Mouse (Mus musculus): ENCODE data around the gene Ccnd3.
"Not testable (repeated sequence)": the region's sequence is repeated elsewhere in the genome, so short reads cannot be mapped to it uniquely, and the experiment has no call there.

Gene Ccnd3

GRCm38 (mm10) chr17:47482401-47482800 is 22.4 kb upstream of the Ccnd3 start:
- DNase-seq (ENCODE audit: low spot score in 2 of 2): peak in 1 of 2 experiments; percentile 72

- DNase-seq (ENCODE audit: low spot score in 2 of 2): peak in 1 of 2 experiments; percentile 70
Observed at GRCm38 (mm10) chr17:47484241-47484921, 20.5 kb upstream of the Ccnd3 start.

- no peak for DNase-seq (ENCODE audit: low spot score in 2 of 2)
Observed at GRCm38 (mm10) chr17:47484993-47485392, 19.9 kb upstream of the Ccnd3 start.

- DNase-seq (ENCODE audit: low spot score in 2 of 2): no peak
Observed at GRCm38 (mm10) chr17:47485791-47486190, 19.1 kb upstream of the Ccnd3 start.

GRCm38 (mm10) chr17:47490791-47491190 is 14.1 kb upstream of the Ccnd3 start:
- no peak for DNase-seq (ENCODE audit: low spot score in 2 of 2)

GRCm38 (mm10) chr17:47492731-47493130 is 12.1 kb upstream of the Ccnd3 start:
- no peak for DNase-seq (ENCODE audit: low spot score in 2 of 2)

- DNase-seq (ENCODE audit: low spot score in 2 of 2): no peak
Observed at GRCm38 (mm10) chr17:47493653-47494052, 11.2 kb upstream of the Ccnd3 start.

GRCm38 (mm10) chr17:47494132-47494531 is 10.7 kb upstream of the Ccnd3 start:
- DNase-seq (ENCODE audit: low spot score in 2 of 2): no peak

GRCm38 (mm10) chr17:47501531-47501930 is 3.3 kb upstream of the Ccnd3 start:
- no peak for DNase-seq (ENCODE audit: low spot score in 2 of 2)

- peak; percentile 92 for DNase-seq (ENCODE audit: low spot score in 2 of 2)
Observed at GRCm38 (mm10) chr17:47501946-47502706, 2.7 kb upstream of the Ccnd3 start, which contains the start of gene Taf8. Taf8 (minus strand) TSS chr17:47502292.

GRCm38 (mm10) chr17:47502707-47503045 is 2.2 kb upstream of the Ccnd3 start:
- DNase-seq (ENCODE audit: low spot score in 2 of 2): not testable (repeated sequence)

- no peak for DNase-seq (ENCODE audit: low spot score in 2 of 2)
Observed at GRCm38 (mm10) chr17:47503689-47504088, 1.2 kb upstream of the Ccnd3 start.

- DNase-seq (ENCODE audit: low spot score in 2 of 2): no peak
Observed at GRCm38 (mm10) chr17:47504228-47504627, 623 bp upstream of the Ccnd3 start.

- no peak for DNase-seq (ENCODE audit: low spot score in 2 of 2)
Observed at GRCm38 (mm10) chr17:47505566-47505965, 715 bp downstream of the Ccnd3 start.

GRCm38 (mm10) chr17:47506042-47506441 is 1.2 kb downstream of the Ccnd3 start:
- no peak for DNase-seq (ENCODE audit: low spot score in 2 of 2)

- DNase-seq (ENCODE audit: low spot score in 2 of 2): no peak
Observed at GRCm38 (mm10) chr17:47506697-47507096, 1.8 kb downstream of the Ccnd3 start.

GRCm38 (mm10) chr17:47507523-47507922 is 2.7 kb downstream of the Ccnd3 start:
- no peak for DNase-seq (ENCODE audit: low spot score in 2 of 2)

GRCm38 (mm10) chr17:47508012-47508608 is 3.3 kb downstream of the Ccnd3 start:
- peak; percentile 96 to 98 for DNase-seq (ENCODE audit: low spot score in 2 of 2)

- DNase-seq (ENCODE audit: low spot score in 2 of 2): no peak
Observed at GRCm38 (mm10) chr17:47509031-47509705, 4.3 kb downstream of the Ccnd3 start.

- peak; percentile 99 for DNase-seq (ENCODE audit: low spot score in 2 of 2)
Observed at GRCm38 (mm10) chr17:47511111-47512020, 6.5 kb downstream of the Ccnd3 start.

All from urinary bladder, postnatal 36 days (tissue).